Mouse (Mus musculus) intestine, embryonic 16.5 days (tissue): ENCODE data around the gene A630095N17Rik. TPM values are rescaled to one million over a fixed set of nuclear protein-coding genes. Genes with fewer than 3 reads are reported as not detected.

Experiments used
- ATAC-seq: fragments of 200-750 bp; cut with Nextera tagmentation; 2 replicates; pipeline ENCODE4 v1.8.0; 2017; ENCODE audit warnings: moderate TSS enrichment, moderate library complexity
- H3K27ac ChIP-seq: fragments of 300-500 bp; sonication (generic); 2 replicates; pipeline ENCODE4 v1.5.1; 2014; ENCODE audit warnings: mild to moderate bottlenecking, low read length
- H3K27me3 ChIP-seq: fragments of 300-500 bp; sonication (generic); replicated peaks from 2 replicates; pipeline ENCODE4 v1.6.1; 2014; ENCODE audit warnings: low read length, control low read depth, mixed read lengths; ENCODE audit not compliant: control insufficient read depth, insufficient read depth
- H3K36me3 ChIP-seq: fragments of 300-500 bp; sonication (generic); 2 replicates; pipeline ENCODE4 v1.6.1; 2014; ENCODE audit warnings: low read length, control low read depth; ENCODE audit not compliant: control insufficient read depth, insufficient read depth
- H3K4me1 ChIP-seq: fragments of 300-500 bp; sonication (generic); 2 replicates; pipeline ENCODE4 v1.6.1; 2014; ENCODE audit warnings: low read length, control low read depth, mixed read lengths; ENCODE audit not compliant: control insufficient read depth, insufficient read depth
- H3K4me2 ChIP-seq: fragments of 300-500 bp; sonication (generic); 2 replicates; pipeline ENCODE4 v1.6.1; 2014; ENCODE audit warnings: low read depth, low read length, control low read depth
- H3K4me3 ChIP-seq: fragments of 300-500 bp; sonication (generic); 2 replicates; pipeline ENCODE4 v1.5.1; 2014; ENCODE audit warnings: mild to moderate bottlenecking, low read length
- H3K9ac ChIP-seq: fragments of 300-500 bp; sonication (generic); 2 replicates; pipeline ENCODE4 v1.6.1; 2014; ENCODE audit warnings: low read depth, low read length
- H3K9me3 ChIP-seq: fragments of 300-500 bp; sonication (generic); 2 replicates; pipeline ENCODE4 v1.6.1; 2016; ENCODE audit warnings: low read length, control low read depth; ENCODE audit not compliant: control insufficient read depth
- WGBS: fragments of 180-500 bp; shearing (Covaris S2); extraction: QIAGEN DNeasy Blood & Tissue Kit; methylation state at CpG from one replicate; pipeline ENCODE4 v1.1.7; 2014; 5-methylcytosine and 5-hydroxymethylcytosine counted together
- polyA plus RNA-seq: library from polyadenylated mRNA; unstranded; fragments of >200 nt; fragmentation: Nextera tagmentation; extraction: Ambion mirVana; gene quantifications from 2 replicates; pipeline ENCODE4 v1.2.1, GENCODE M21; 2015

A630095N17Rik gene
- polyA plus RNA-seq, 1 experiment from 2014 or later: not detected

GRCm38 (mm10) chr1:75217893-75218226 is 14.0 kb downstream of the A630095N17Rik start:
- peaks cover 17% of the 10 kb centered on the region; the same call in 1 of the 2 replicates for H3K36me3 ChIP-seq
- H3K4me1 ChIP-seq: peaks cover 37% of the 10 kb centered on the region
- H3K9ac ChIP-seq: peak overlapping the region; percentile 75
- peak overlapping the region; percentile 64 for H3K4me3 ChIP-seq
- peaks cover 21% of the 10 kb centered on the region; the same call in 1 of the 2 replicates for H3K27me3 ChIP-seq
- 0 out of 2 replicates have a peak, but pooled peaks have one; percentile 1 for ATAC-seq
- H3K4me2 ChIP-seq: peak overlapping the region; percentile 99
- 2% methylated on average over 6 of the region's 6 CpGs for WGBS
- H3K9me3 ChIP-seq: no peaks in the 10 kb centered on the region
- peak overlapping the region; percentile 80 for H3K27ac ChIP-seq

GRCm38 (mm10) chr1:75216797-75217585 is 14.9 kb downstream of the A630095N17Rik start:
- H3K4me1 ChIP-seq: peaks cover 46% of the 10 kb centered on the region
- no peak for ATAC-seq
- H3K36me3 ChIP-seq: peaks cover 21% of the 10 kb centered on the region
- peak overlapping the region; percentile 39 for H3K9ac ChIP-seq
- peak overlapping the region; percentile 80 for H3K27ac ChIP-seq
- H3K9me3 ChIP-seq: no peaks in the 10 kb centered on the region
- H3K4me3 ChIP-seq: peak overlapping the region; percentile 64
- H3K27me3 ChIP-seq: peaks cover 21% of the 10 kb centered on the region; the same call in 1 of the 2 replicates
- H3K4me2 ChIP-seq: peak overlapping the region; percentile 99
- 74% methylated on average over 13 of the region's 13 CpGs for WGBS

- Histone ChIP-seq H3K36me3 (peaks cover 21% of the 10 kb centered on the region), H3K27ac (no peak overlapping the region), H3K9me3 (no peaks in the 10 kb centered on the region), H3K27me3 (peaks cover 19% of the 10 kb centered on the region; the same call in 1 of the 2 replicates), H3K4me3 (no peak overlapping the region), H3K9ac (no peak overlapping the region), H3K4me2 (no peak overlapping the region), H3K4me1 (peaks cover 53% of the 10 kb centered on the region)
- ATAC-seq: no peak
- 92% methylated on average over 9 of the region's 9 CpGs for WGBS
Measured at GRCm38 (mm10) chr1:75215785-75216184, 16.1 kb downstream of the A630095N17Rik start.

- Histone ChIP-seq H3K36me3 (peaks cover 21% of the 10 kb centered on the region), H3K4me2 (0 out of 2 replicates have a peak overlapping the region, but pooled peaks have one; percentile 16), H3K27me3 (peaks cover 11% of the 10 kb centered on the region; the same call in 1 of the 2 replicates), H3K4me3 (no peak overlapping the region), H3K9me3 (no peaks in the 10 kb centered on the region), H3K4me1 (peaks cover 57% of the 10 kb centered on the region), H3K27ac (peak overlapping the region; percentile 89), H3K9ac (no peak overlapping the region)
- no peak for ATAC-seq
- 55% methylated on average over 5 of the region's 5 CpGs for WGBS
Measured at GRCm38 (mm10) chr1:75214886-75215285, 17.0 kb downstream of the A630095N17Rik start.

GRCm38 (mm10) chr1:75214442-75214841 is 17.5 kb downstream of the A630095N17Rik start:
- H3K27me3 ChIP-seq: peaks cover 7% of the 10 kb centered on the region; the same call in 1 of the 2 replicates
- H3K4me3 ChIP-seq: peak overlapping the region; percentile 13; the same call in 1 of the 2 replicates
- peak overlapping the region; percentile 89 for H3K27ac ChIP-seq
- no peaks in the 10 kb centered on the region for H3K9me3 ChIP-seq
- H3K36me3 ChIP-seq: peaks cover 21% of the 10 kb centered on the region
- peak; percentile 62 for ATAC-seq
- H3K4me2 ChIP-seq: peak overlapping the region; percentile 14; the same call in 1 of the 2 replicates
- peak overlapping the region; percentile 34; the same call in 1 of the 2 replicates for H3K9ac ChIP-seq
- WGBS: 41% methylated on average over 2 of the region's 2 CpGs
- H3K4me1 ChIP-seq: peaks cover 56% of the 10 kb centered on the region

- H3K9me3 ChIP-seq: no peaks in the 10 kb centered on the region
- peaks cover 60% of the 10 kb centered on the region for H3K4me1 ChIP-seq
- no peak overlapping the region for H3K9ac ChIP-seq
- H3K4me3 ChIP-seq: no peak overlapping the region
- peaks cover 21% of the 10 kb centered on the region for H3K36me3 ChIP-seq
- H3K27ac ChIP-seq: peak overlapping the region; percentile 89; the same call in 1 of the 2 replicates
- peak; percentile 3; the same call in 1 of the 2 replicates for ATAC-seq
- no peaks in the 10 kb centered on the region for H3K27me3 ChIP-seq
- 0 out of 2 replicates have a peak overlapping the region, but pooled peaks have one; percentile 8 for H3K4me2 ChIP-seq
- 75% methylated on average over 7 of the region's 7 CpGs for WGBS
Measured at GRCm38 (mm10) chr1:75213096-75213495, 18.8 kb downstream of the A630095N17Rik start.

GRCm38 (mm10) chr1:75212542-75212941 is 19.4 kb downstream of the A630095N17Rik start:
- no peak overlapping the region for H3K4me3 ChIP-seq
- H3K27me3 ChIP-seq: no peaks in the 10 kb centered on the region
- 61% methylated on average over 4 of the region's 4 CpGs for WGBS
- no peak overlapping the region for H3K9ac ChIP-seq
- no peak for ATAC-seq
- H3K4me2 ChIP-seq: 0 out of 2 replicates have a peak overlapping the region, but pooled peaks have one; percentile 8
- no peaks in the 10 kb centered on the region for H3K9me3 ChIP-seq
- no peak overlapping the region for H3K27ac ChIP-seq
- peaks cover 21% of the 10 kb centered on the region for H3K36me3 ChIP-seq
- peaks cover 57% of the 10 kb centered on the region for H3K4me1 ChIP-seq

- H3K36me3 ChIP-seq: peaks cover 21% of the 10 kb centered on the region
- peak overlapping the region; percentile 87 for H3K4me2 ChIP-seq
- ATAC-seq: no peak
- WGBS: 10% methylated on average over 17 of the region's 17 CpGs
- 0 out of 2 replicates have a peak overlapping the region, but pooled peaks have one; percentile 42 for H3K27ac ChIP-seq
- H3K4me3 ChIP-seq: peak overlapping the region; percentile 90
- H3K27me3 ChIP-seq: no peaks in the 10 kb centered on the region
- H3K4me1 ChIP-seq: peaks cover 55% of the 10 kb centered on the region
- peak overlapping the region; percentile 96 for H3K9ac ChIP-seq
- no peaks in the 10 kb centered on the region for H3K9me3 ChIP-seq
Measured at GRCm38 (mm10) chr1:75211141-75211708, 20.7 kb downstream of the A630095N17Rik start.
